Mouse (Mus musculus) bone marrow, adult 2 months (tissue): ENCODE measurements at regions not wholly inside any gene's neighbourhood (a gene's known extent, or its start where the extent isn't known, plus 50 kb on each side); places are given as distances from the start of the nearest gene placed in this dataset.

Experiments
- H3K27ac ChIP-seq: fragments of 200-500 bp; 2 replicates; pipeline ENCODE4 v1.5.1; 2012; ENCODE audit warnings: low read depth, mild to moderate bottlenecking, control low read depth, inconsistent platforms, low read length; ENCODE audit not compliant: control insufficient read depth, poor library complexity, insufficient read depth
- H3K4me1 ChIP-seq: fragments of 200-500 bp; 2 replicates; pipeline ENCODE4 v1.6.1; 2011; ENCODE audit warnings: low read length; ENCODE audit not compliant: control insufficient read depth, insufficient read depth
- H3K4me3 ChIP-seq: fragments of 200-500 bp; replicated peaks from 2 replicates; pipeline ENCODE3; 2011; ENCODE audit warnings: mild to moderate bottlenecking, low read depth, low read length, control low read depth; ENCODE audit not compliant: control insufficient read depth
- CTCF ChIP-seq: fragments of 200-500 bp; IDR thresholded peaks from 2 replicates; pipeline ENCODE4 v1.5.1; 2011; ENCODE audit warnings: low read length, control low read depth; ENCODE audit not compliant: control insufficient read depth, insufficient read depth
- POLR2A ChIP-seq: fragments of 200-500 bp; IDR thresholded peaks from 2 replicates; pipeline ENCODE4 v1.6.1; 2011; ENCODE audit warnings: low read depth, mild to moderate bottlenecking, control low read depth, low read length, borderline replicate concordance; ENCODE audit not compliant: control insufficient read depth
- WGBS: fragments of 180-500 bp; shearing (Covaris S2); methylation state at CpG from one replicate; pipeline ENCODE4 v1.1.7; 2018; 5-methylcytosine and 5-hydroxymethylcytosine counted together

GRCm38 (mm10) chr10:38059050-38059449 is 762.5 kb downstream of the Rfpl4b start:
- TF ChIP-seq CTCF, result no peak
- no peak for TF ChIP-seq POLR2A
- no peaks in the 10 kb centered on the region for H3K4me1 ChIP-seq
- no peak overlapping the region for H3K4me3 ChIP-seq
- WGBS, result 72% methylated on average over 8 of the region's 8 CpGs
- H3K27ac ChIP-seq, result no peak overlapping the region

- H3K4me3 ChIP-seq, result no peak overlapping the region
- no peak overlapping the region for H3K27ac ChIP-seq
- WGBS, result 71% methylated on average over 2 of the region's 2 CpGs
- TF ChIP-seq CTCF (no peak), POLR2A (no peak)
- no peaks in the 10 kb centered on the region for H3K4me1 ChIP-seq
Observed at GRCm38 (mm10) chr10:38010452-38010851, 811.1 kb downstream of the Rfpl4b start.

- no peak overlapping the region for H3K4me3 ChIP-seq
- H3K4me1 ChIP-seq, result no peaks in the 10 kb centered on the region
- TF ChIP-seq CTCF (no peak), POLR2A (no peak)
- H3K27ac ChIP-seq, result no peak overlapping the region
Observed at GRCm38 (mm10) chr10:37995691-37996445, 825.7 kb downstream of the Rfpl4b start.

GRCm38 (mm10) chr10:37988297-37989263 is 833.0 kb downstream of the Rfpl4b start:
- H3K4me1 ChIP-seq, result no peaks in the 10 kb centered on the region
- 83% methylated on average over 11 of the region's 11 CpGs for WGBS
- TF ChIP-seq POLR2A (no peak), CTCF (no peak)
- H3K27ac ChIP-seq, result no peak overlapping the region
- H3K4me3 ChIP-seq, result no peak overlapping the region

- TF ChIP-seq POLR2A, result no peak
- no peak for TF ChIP-seq CTCF
- no peak overlapping the region for H3K27ac ChIP-seq
- no peak overlapping the region for H3K4me3 ChIP-seq
- no peaks in the 10 kb centered on the region for H3K4me1 ChIP-seq
- 2% methylated on average over 3 of the region's 3 CpGs for WGBS
Observed at GRCm38 (mm10) chr10:37978899-37979539, 840.3 kb upstream of the Marcks start.

GRCm38 (mm10) chr10:37960051-37960450 is 821.3 kb upstream of the Marcks start:
- no peak overlapping the region for H3K27ac ChIP-seq
- no peak overlapping the region for H3K4me3 ChIP-seq
- TF ChIP-seq POLR2A (no peak), CTCF (no peak)
- H3K4me1 ChIP-seq, result no peaks in the 10 kb centered on the region

GRCm38 (mm10) chr10:37914780-37915179 is 776.1 kb upstream of the Marcks start:
- Histone ChIP-seq H3K4me3 (no peak overlapping the region), H3K27ac (no peak overlapping the region), H3K4me1 (no peaks in the 10 kb centered on the region)
- TF ChIP-seq CTCF, result no peak
- no peak for TF ChIP-seq POLR2A
- WGBS, result 10% methylated on average over 2 of the region's 2 CpGs

- Histone ChIP-seq H3K4me1 (no peaks in the 10 kb centered on the region), H3K4me3 (no peak overlapping the region), H3K27ac (no peak overlapping the region)
- TF ChIP-seq POLR2A, result no peak
Observed at GRCm38 (mm10) chr10:37911669-37912068, 772.9 kb upstream of the Marcks start.
